Mouse (Mus musculus) CH12.LX (cell line): ENCODE results near the gene Gm20388. TPM values are rescaled to one million over a fixed set of nuclear protein-coding genes. Genes with fewer than 3 reads are reported as not detected.
A peak's percentile ranks its signal among the peaks of the same experiment; 100 is the strongest.

Experiments
- DNase-seq: peaks from one replicate; pipeline ENCODE4 v3.0.0-alpha.2; 2013; ENCODE audit errors: extremely low read depth
- H3K27ac ChIP-seq: 2 replicates; pipeline ENCODE4 v1.5.1; 2012; ENCODE audit warnings: low read depth, mild to moderate bottlenecking, control low read depth, moderate library complexity; ENCODE audit not compliant: insufficient read depth
- H3K27me3 ChIP-seq: replicated peaks from 2 replicates; pipeline ENCODE3; 2012; ENCODE audit warnings: inconsistent platforms
- H3K36me3 ChIP-seq, 2 experiments: replicated peaks in 1 of 2; 2 replicates each; pipeline versions ENCODE3 to v1.6.1; 2012; ENCODE audit warnings: inconsistent platforms in 1 of 2, low read length in 1 of 2, mild to moderate bottlenecking in 1 of 2, mixed read lengths in 1 of 2, moderate library complexity in 1 of 2; ENCODE audit not compliant: control insufficient read depth in 1 of 2, insufficient read depth in 1 of 2
- H3K4me1 ChIP-seq, 2 experiments: 2 replicates each; pipeline ENCODE4 v1.6.1; 2012; ENCODE audit warnings: inconsistent platforms in 1 of 2, moderate library complexity in 1 of 2; ENCODE audit not compliant: insufficient read depth in 2 of 2, control insufficient read depth in 1 of 2
- H3K4me2 ChIP-seq: 2 replicates; pipeline ENCODE4 v1.6.1; 2012; ENCODE audit warnings: low read depth, mild to moderate bottlenecking, control low read depth; ENCODE audit not compliant: poor library complexity, insufficient read depth, severe bottlenecking
- H3K4me3 ChIP-seq, 3 experiments: fragments of 150-350 bp in 1 of 3; sonication (generic) in 1 of 3; replicated peaks in 1 of 3; 2 replicates each; pipeline versions ENCODE3 to v1.5.1; 2011 to 2012; ENCODE audit warnings: low read depth in 2 of 3, low read length in 2 of 3, mild to moderate bottlenecking in 2 of 3, moderate library complexity in 2 of 3, control low read depth in 1 of 3, improper control_type of control experiment in 1 of 3, inconsistent platforms in 1 of 3, mixed read lengths in 1 of 3; ENCODE audit not compliant: poor library complexity in 1 of 3
- H3K79me2 ChIP-seq: replicated peaks from 2 replicates; pipeline ENCODE4 v1.6.1; 2012; ENCODE audit warnings: mild to moderate bottlenecking, moderate library complexity; ENCODE audit not compliant: control insufficient read depth, poor library complexity, insufficient read depth, severe bottlenecking; ENCODE audit errors: extremely low read depth
- H3K9ac ChIP-seq: 2 replicates; pipeline ENCODE4 v1.6.1; 2012; ENCODE audit warnings: low read depth, mild to moderate bottlenecking, control low read depth, moderate library complexity; ENCODE audit not compliant: insufficient read depth
- H3K9me3 ChIP-seq: replicated peaks from 2 replicates; pipeline ENCODE3; 2012; ENCODE audit warnings: low read length, inconsistent platforms, mixed read lengths
- BHLHE40 ChIP-seq: IDR thresholded peaks from 2 replicates; pipeline ENCODE4 v1.6.1; 2011; ENCODE audit warnings: mild to moderate bottlenecking, low read depth, low read length, improper control_type of control experiment
- CHD2 ChIP-seq: IDR thresholded peaks from 2 replicates; pipeline ENCODE4 v1.6.1; 2011; ENCODE audit warnings: low read length, improper control_type of control experiment
- CTCF ChIP-seq, 2 experiments: IDR thresholded peaks in 1 of 2; conservative IDR thresholded peaks in 1 of 2; 2 replicates each; pipeline ENCODE4 v1.5.1; 2011 to 2012; ENCODE audit warnings: low read depth in 2 of 2, low read length in 2 of 2, improper control_type of control experiment in 1 of 2, inconsistent platforms in 1 of 2, mild to moderate bottlenecking in 1 of 2, moderate library complexity in 1 of 2
- E2F4 ChIP-seq: IDR thresholded peaks from 2 replicates; pipeline ENCODE4 v1.6.1; 2011; ENCODE audit warnings: low read depth, low read length, improper control_type of control experiment; ENCODE audit not compliant: insufficient replicate concordance
- ELF1 ChIP-seq: IDR thresholded peaks from 2 replicates; pipeline ENCODE4 v1.6.1; 2014; ENCODE audit warnings: low read depth, mild to moderate bottlenecking, inconsistent platforms, low read length, improper control_type of control experiment
- GABPA ChIP-seq: IDR thresholded peaks from 2 replicates; pipeline ENCODE4 v1.6.1; 2012; ENCODE audit warnings: low read depth, low read length, improper control_type of control experiment, inconsistent platforms; ENCODE audit not compliant: insufficient replicate concordance
- IRF4 ChIP-seq: IDR thresholded peaks from 2 replicates; pipeline ENCODE4 v1.6.1; 2014; ENCODE audit warnings: low read depth, mild to moderate bottlenecking, inconsistent platforms, low read length, improper control_type of control experiment
- JUN ChIP-seq: IDR thresholded peaks from 2 replicates; pipeline ENCODE4 v1.6.1; 2011; ENCODE audit warnings: low read depth, mild to moderate bottlenecking, low read length, improper control_type of control experiment, moderate library complexity; ENCODE audit not compliant: insufficient read depth
- JUND ChIP-seq: conservative IDR thresholded peaks from 2 replicates; pipeline ENCODE4 v1.6.1; 2011; ENCODE audit warnings: low read depth, low read length, improper control_type of control experiment
- KAT2A ChIP-seq: IDR thresholded peaks from 2 replicates; pipeline ENCODE4 v1.6.1; 2012; ENCODE audit warnings: low read length, improper control_type of control experiment, inconsistent platforms; ENCODE audit not compliant: insufficient replicate concordance
- MXI1 ChIP-seq: IDR thresholded peaks from 2 replicates; pipeline ENCODE4 v1.6.1; 2011; ENCODE audit warnings: mild to moderate bottlenecking, low read depth, low read length, improper control_type of control experiment
- NELFE ChIP-seq: IDR thresholded peaks from 2 replicates; pipeline ENCODE4 v1.6.1; 2011; ENCODE audit warnings: low read depth, low read length, improper control_type of control experiment
- NRF1 ChIP-seq: IDR thresholded peaks from 2 replicates; pipeline ENCODE4 v1.6.1; 2014; ENCODE audit warnings: low read depth, mild to moderate bottlenecking, inconsistent platforms, low read length, improper control_type of control experiment, moderate library complexity
- PAX5 ChIP-seq: IDR thresholded peaks from 2 replicates; pipeline ENCODE4 v1.6.1; 2012; ENCODE audit warnings: low read length, inconsistent platforms, mixed read lengths
- POLR2AphosphoS2 ChIP-seq: IDR thresholded peaks from 2 replicates; pipeline ENCODE4 v1.6.1; 2011; ENCODE audit warnings: low read depth, low read length, improper control_type of control experiment
- RCOR1 ChIP-seq: conservative IDR thresholded peaks from 2 replicates; pipeline ENCODE4 v1.6.1; 2012; ENCODE audit warnings: low read depth, mild to moderate bottlenecking, inconsistent platforms, low read length, improper control_type of control experiment
- SIN3A ChIP-seq: IDR thresholded peaks from 2 replicates; pipeline ENCODE4 v1.6.1; 2012; ENCODE audit warnings: low read length, improper control_type of control experiment, inconsistent platforms
- SMC3 ChIP-seq: IDR thresholded peaks from 2 replicates; pipeline ENCODE4 v1.6.1; 2011; ENCODE audit warnings: low read depth, low read length, improper control_type of control experiment
- TBP ChIP-seq: conservative IDR thresholded peaks from 2 replicates; pipeline ENCODE4 v1.6.1; 2011; ENCODE audit warnings: low read depth, low read length, improper control_type of control experiment
- TCF12 ChIP-seq: IDR thresholded peaks from 2 replicates; pipeline ENCODE4 v1.6.1; 2014; ENCODE audit warnings: low read depth, mild to moderate bottlenecking, inconsistent platforms, low read length, improper control_type of control experiment
- USF1 ChIP-seq: IDR thresholded peaks from 2 replicates; pipeline ENCODE4 v1.6.1; 2014; ENCODE audit warnings: low read depth, mild to moderate bottlenecking, inconsistent platforms, low read length, improper control_type of control experiment
- USF2 ChIP-seq: conservative IDR thresholded peaks from 2 replicates; pipeline ENCODE4 v1.6.1; 2011; ENCODE audit warnings: low read depth, low read length, improper control_type of control experiment
- ZC3H11A ChIP-seq: IDR thresholded peaks from 2 replicates; pipeline ENCODE4 v1.6.1; 2012; ENCODE audit warnings: low read depth, mild to moderate bottlenecking, inconsistent platforms, low read length, improper control_type of control experiment
- ZMIZ1 ChIP-seq: IDR thresholded peaks from 2 replicates; pipeline ENCODE4 v1.6.1; 2012; ENCODE audit warnings: low read depth, mild to moderate bottlenecking, inconsistent platforms, low read length, improper control_type of control experiment
- dilution Hi-C: fragments of 300-500 bp; cut with MboI; formaldehyde crosslinking; loops from 2 replicates; pipeline ENCODE4 v1.14.3; 2020; ENCODE audit warnings: low sequenced_read_pairs; ENCODE audit not compliant: extremely low pct_unique_long_range_greater_than_20kb, extremely low pct_ligation_motif_present
- in situ Hi-C: fragments of 300-500 bp; cut with MboI; formaldehyde crosslinking; loops from 3 replicates; pipeline ENCODE4 v1.14.3; 2019; ENCODE audit warnings: low sequenced_read_pairs, low pct_ligation_motif_present, low pct_unique_long_range_greater_than_20kb, mixed read lengths
- polyA plus RNA-seq: library from polyadenylated mRNA; unstranded; fragments of >175 nt; gene quantifications from 2 replicates; pipeline ENCODE4 v1.2.1, GENCODE M21; 2012; ENCODE audit warnings: low read depth; ENCODE audit not compliant: insufficient read length
- total RNA-seq, 2 experiments: library from RNA; depleted of rRNA; stranded (reverse); fragments of 300-350 nt in 1 of 2; fragments of >200 nt in 1 of 2; gene quantifications; 2 replicates each; pipeline ENCODE4 v1.2.3; 2012 to 2014

Gene Gm20388
- total and polyA plus RNA-seq, 3 experiments = 14.8 to 26.3 (median 22.2) TPM

- TF ChIP-seq POLR2AphosphoS2 (no peak; the same call in 1 of the 2 replicates), JUN (peak; percentile 90), TBP (no peak), MXI1 (peak; percentile 90), CTCF (conservative IDR thresholded peaks at IDR 0.05 in 1 of 2, IDR thresholded peaks at IDR 0.05 in 1 of 2; ENCODE audit: low read depth in 2 of 2, low read length in 2 of 2) (peak in 1 of 2 experiments; percentile 35; a peak in 2 of 4 replicates), JUND (peak; percentile 90), BHLHE40 (peak; percentile 43), RCOR1 (peak; percentile 60; the same call in 1 of the 2 replicates), NELFE (no peak; the same call in 1 of the 2 replicates), GABPA (no peak), ZMIZ1 (no peak; the same call in 1 of the 2 replicates), ZC3H11A (no peak), SMC3 (no peak), NRF1 (no peak; the same call in 1 of the 2 replicates), IRF4 (peak; percentile 64; the same call in 1 of the 2 replicates), TCF12 (peak; percentile 86), SIN3A (peak; percentile 97), PAX5 (no peak), E2F4 (no peak)
Measured at GRCm38 (mm10) chr8:121898401-121898931, 1987.8 kb downstream of the Gm20388 start (continued).

GRCm38 (mm10) chr8:121899180-121900044 is 1988.8 kb downstream of the Gm20388 start:
- dilution Hi-C loops = no loop called here
- peaks cover 71 to 91% of the 10 kb centered on the region in 2 experiments for H3K36me3 ChIP-seq
- DNase-seq = no peak

More at GRCm38 (mm10) chr8:121899180-121900044, 1988.8 kb downstream of the Gm20388 start:
- peaks cover 93% of the 10 kb centered on the region for H3K79me2 ChIP-seq
- TF ChIP-seq KAT2A = no peak
- peak; percentile 22; the same call in 1 of the 2 replicates for TF ChIP-seq SIN3A
- 0 out of 2 replicates have a peak, but pooled peaks have one; percentile 17 for TF ChIP-seq USF2
- peak; percentile 52; the same call in 1 of the 2 replicates for TF ChIP-seq ZMIZ1
- peak; percentile 3; the same call in 1 of the 2 replicates for TF ChIP-seq USF1
- TF ChIP-seq CHD2 = 0 out of 2 replicates have a peak, but pooled peaks have one; percentile 21
- TF ChIP-seq ELF1 = 0 out of 2 replicates have a peak, but pooled peaks have one; percentile 38
- 0 out of 2 replicates have a peak, but pooled peaks have one; percentile 18 for TF ChIP-seq IRF4
- TF ChIP-seq MXI1 = peak; percentile 54
- TF ChIP-seq PAX5 = no peak
- TF ChIP-seq, all 38 proteins: peak for 8
- peak overlapping the region; percentile 68 for H3K4me2 ChIP-seq
- no peaks in the 10 kb centered on the region for H3K9me3 ChIP-seq
- in situ Hi-C loops = no loop called here
- no peaks in the 10 kb centered on the region for H3K27me3 ChIP-seq
- H3K4me3 ChIP-seq = peak overlapping the region; percentile 23 to 48 (median 47)
- peaks cover 28 to 73% of the 10 kb centered on the region in 2 experiments for H3K4me1 ChIP-seq
- peak overlapping the region; percentile 89 for H3K9ac ChIP-seq
- H3K27ac ChIP-seq = peak overlapping the region; percentile 99
